Mouse (Mus musculus) limb, embryonic 13.5 days (tissue): ENCODE measurements around the gene Abcd3. TPM values are rescaled to one million over a fixed set of nuclear protein-coding genes. Genes with fewer than 3 reads are reported as not detected.
A peak's percentile ranks its signal among the peaks of the same experiment; 100 is the strongest.
"Not testable (repeated sequence)": the region's sequence is repeated elsewhere in the genome, so short reads cannot be mapped to it uniquely, and the experiment has no call there.

Experiments
- ATAC-seq: fragments of 200-750 bp; cut with Nextera tagmentation; 2 replicates; pipeline ENCODE4 v1.8.0; 2017; ENCODE audit warnings: low read depth, moderate number of reproducible peaks, moderate TSS enrichment; ENCODE audit not compliant: low FRiP score
- H3K27ac ChIP-seq: fragments of 300-500 bp; sonication (generic); 2 replicates; pipeline ENCODE4 v1.5.1; 2015; ENCODE audit warnings: inconsistent platforms, mild to moderate bottlenecking, moderate library complexity
- H3K27me3 ChIP-seq: fragments of 300-500 bp; sonication (generic); 2 replicates; pipeline ENCODE4 v1.6.1; 2015; ENCODE audit warnings: mild to moderate bottlenecking, inconsistent platforms
- H3K36me3 ChIP-seq: fragments of 300-500 bp; sonication (generic); 2 replicates; pipeline ENCODE4 v1.6.1; 2015; ENCODE audit warnings: inconsistent platforms, mild to moderate bottlenecking, moderate library complexity
- H3K4me1 ChIP-seq: fragments of 300-500 bp; sonication (generic); 2 replicates; pipeline ENCODE4 v1.6.1; 2015; ENCODE audit warnings: inconsistent platforms
- H3K4me2 ChIP-seq: fragments of 300-500 bp; sonication (generic); replicated peaks from 2 replicates; pipeline ENCODE4 v1.6.1; 2015; ENCODE audit warnings: inconsistent platforms, mild to moderate bottlenecking, moderate library complexity
- H3K4me3 ChIP-seq: fragments of 300-500 bp; sonication (generic); 2 replicates; pipeline ENCODE4 v1.5.1; 2015; ENCODE audit warnings: moderate library complexity, mild to moderate bottlenecking, inconsistent platforms
- H3K9ac ChIP-seq: fragments of 300-500 bp; sonication (generic); 2 replicates; pipeline ENCODE4 v1.6.1; 2015; ENCODE audit warnings: mild to moderate bottlenecking, inconsistent platforms
- H3K9me3 ChIP-seq: fragments of 300-500 bp; sonication (generic); 2 replicates; pipeline ENCODE4 v1.6.1; 2016; ENCODE audit warnings: inconsistent platforms
- WGBS: fragments of 180-500 bp; shearing (Covaris S2); methylation state at CpG from one replicate; pipeline ENCODE4 v1.1.7; 2015; 5-methylcytosine and 5-hydroxymethylcytosine counted together
- polyA plus RNA-seq: library from polyadenylated mRNA; unstranded; fragments of >200 nt; fragmentation: Nextera tagmentation; extraction: Ambion mirVana; gene quantifications from 2 replicates; pipeline ENCODE4 v1.2.1, GENCODE M21; 2015

Gene Abcd3
- polyA plus RNA-seq, 1 experiment from 2014 or later, result 58.7 TPM

GRCm38 (mm10) chr3:121813834-121814233 is 1.3 kb downstream of the Abcd3 start:
- Histone ChIP-seq H3K9me3 (no peaks in the 10 kb centered on the region), H3K4me2 (peak overlapping the region; percentile 65), H3K27me3 (no peaks in the 10 kb centered on the region), H3K9ac (peak overlapping the region; percentile 92; the same call in 1 of the 2 replicates), H3K4me1 (peaks cover 28% of the 10 kb centered on the region), H3K36me3 (no peaks in the 10 kb centered on the region), H3K4me3 (peak overlapping the region; percentile 85), H3K27ac (no peak overlapping the region)
- 65% methylated on average over 5 of the region's 5 CpGs for WGBS
- no peak for ATAC-seq

GRCm38 (mm10) chr3:121808246-121808645 is 6.9 kb downstream of the Abcd3 start:
- H3K9me3 ChIP-seq, result no peaks in the 10 kb centered on the region
- H3K27ac ChIP-seq, result no peak overlapping the region
- no peak overlapping the region for H3K4me2 ChIP-seq
- ATAC-seq, result no peak
- H3K36me3 ChIP-seq, result peaks cover 7% of the 10 kb centered on the region
- H3K9ac ChIP-seq, result no peak overlapping the region
- WGBS, result 81% methylated on average over 3 of the region's 3 CpGs
- no peak overlapping the region for H3K4me3 ChIP-seq
- peaks cover 10% of the 10 kb centered on the region for H3K4me1 ChIP-seq
- no peaks in the 10 kb centered on the region for H3K27me3 ChIP-seq

- no peaks in the 10 kb centered on the region for H3K27me3 ChIP-seq
- no peak overlapping the region for H3K4me2 ChIP-seq
- peaks cover 18% of the 10 kb centered on the region for H3K36me3 ChIP-seq
- H3K9ac ChIP-seq, result no peak overlapping the region
- no peak overlapping the region for H3K4me3 ChIP-seq
- no peaks in the 10 kb centered on the region for H3K9me3 ChIP-seq
- ATAC-seq, result no peak
- WGBS, result 71% methylated on average over 2 of the region's 2 CpGs
- H3K4me1 ChIP-seq, result no peaks in the 10 kb centered on the region
- H3K27ac ChIP-seq, result no peak overlapping the region
Measured at GRCm38 (mm10) chr3:121794214-121794613, 20.9 kb downstream of the Abcd3 start.

GRCm38 (mm10) chr3:121792246-121792645 is 22.9 kb downstream of the Abcd3 start:
- Histone ChIP-seq H3K27me3 (no peaks in the 10 kb centered on the region), H3K4me1 (no peaks in the 10 kb centered on the region), H3K9me3 (no peaks in the 10 kb centered on the region), H3K4me2 (no peak overlapping the region), H3K36me3 (peaks cover 21% of the 10 kb centered on the region), H3K4me3 (no peak overlapping the region), H3K27ac (no peak overlapping the region), H3K9ac (no peak overlapping the region)
- no peak for ATAC-seq
- 80% methylated on average over 4 of the region's 4 CpGs for WGBS

GRCm38 (mm10) chr3:121790442-121790841 is 24.7 kb downstream of the Abcd3 start:
- Histone ChIP-seq H3K36me3 (peaks cover 21% of the 10 kb centered on the region), H3K27me3 (no peaks in the 10 kb centered on the region), H3K9me3 (no peaks in the 10 kb centered on the region), H3K9ac (no peak overlapping the region), H3K4me2 (no peak overlapping the region), H3K4me3 (no peak overlapping the region), H3K27ac (no peak overlapping the region), H3K4me1 (no peaks in the 10 kb centered on the region)
- ATAC-seq, result no peak
- 48% methylated on average over 5 of the region's 5 CpGs for WGBS

- no peak overlapping the region for H3K9ac ChIP-seq
- H3K27ac ChIP-seq, result no peak overlapping the region
- H3K27me3 ChIP-seq, result no peaks in the 10 kb centered on the region
- no peak for ATAC-seq
- H3K9me3 ChIP-seq, result no peaks in the 10 kb centered on the region
- H3K4me3 ChIP-seq, result no peak overlapping the region
- H3K4me2 ChIP-seq, result no peak overlapping the region
- WGBS, result 73% methylated on average over 5 of the region's 5 CpGs
- peaks cover 21% of the 10 kb centered on the region for H3K36me3 ChIP-seq
- H3K4me1 ChIP-seq, result no peaks in the 10 kb centered on the region
Measured at GRCm38 (mm10) chr3:121789790-121790189, 25.3 kb downstream of the Abcd3 start.

GRCm38 (mm10) chr3:121783020-121783419 is 32.1 kb downstream of the Abcd3 start:
- WGBS, result 78% methylated on average over 6 of the region's 6 CpGs
- Histone ChIP-seq H3K4me3 (no peak overlapping the region), H3K9me3 (no peaks in the 10 kb centered on the region), H3K4me1 (peaks cover 9% of the 10 kb centered on the region), H3K27ac (no peak overlapping the region), H3K27me3 (no peaks in the 10 kb centered on the region), H3K4me2 (no peak overlapping the region), H3K9ac (no peak overlapping the region), H3K36me3 (peaks cover 12% of the 10 kb centered on the region)
- no peak for ATAC-seq

- Histone ChIP-seq H3K27ac (0 out of 2 replicates have a peak overlapping the region, but pooled peaks have one; percentile 16), H3K36me3 (peaks cover 19% of the 10 kb centered on the region), H3K9me3 (no peaks in the 10 kb centered on the region), H3K27me3 (no peaks in the 10 kb centered on the region), H3K4me2 (no peak overlapping the region), H3K4me1 (peaks cover 14% of the 10 kb centered on the region), H3K4me3 (no peak overlapping the region), H3K9ac (no peak overlapping the region)
- 22% methylated on average over 7 of the region's 7 CpGs for whole genome bisulfite sequencing
- peak; percentile 95 for ATAC-seq
Measured at GRCm38 (mm10) chr3:121777943-121778342, 37.2 kb downstream of the Abcd3 start.

GRCm38 (mm10) chr3:121773336-121773735 is 41.8 kb downstream of the Abcd3 start:
- not testable (repeated sequence) for H3K9ac ChIP-seq, H3K4me2 ChIP-seq, H3K4me3 ChIP-seq, H3K4me1 ChIP-seq, H3K27ac ChIP-seq, H3K27me3 ChIP-seq, H3K9me3 ChIP-seq, ATAC-seq
- peaks cover 53% of the 10 kb centered on the region for H3K36me3 ChIP-seq
- 89% methylated on average over 4 of the region's 4 CpGs for WGBS

- Histone ChIP-seq H3K4me3 (no peak overlapping the region), H3K27me3 (no peaks in the 10 kb centered on the region), H3K36me3 (peaks cover 80% of the 10 kb centered on the region), H3K4me2 (no peak overlapping the region), H3K27ac (no peak overlapping the region), H3K4me1 (no peaks in the 10 kb centered on the region), H3K9me3 (no peaks in the 10 kb centered on the region), H3K9ac (no peak overlapping the region)
- no peak for ATAC-seq
- 94% methylated on average over 3 of the region's 3 CpGs for WGBS
Measured at GRCm38 (mm10) chr3:121768770-121769169, 46.3 kb downstream of the Abcd3 start.

- peaks cover 75% of the 10 kb centered on the region for H3K36me3 ChIP-seq
Measured at GRCm38 (mm10) chr3:121766818-121767217, 48.3 kb downstream of the Abcd3 start.

GRCm38 (mm10) chr3:121766048-121766447 is 49.1 kb downstream of the Abcd3 start:
- Histone ChIP-seq H3K9ac (no peak overlapping the region), H3K36me3 (peaks cover 69% of the 10 kb centered on the region), H3K27ac (no peak overlapping the region), H3K27me3 (no peaks in the 10 kb centered on the region), H3K4me1 (no peaks in the 10 kb centered on the region), H3K4me3 (no peak overlapping the region), H3K4me2 (no peak overlapping the region), H3K9me3 (no peaks in the 10 kb centered on the region)
- ATAC-seq, result no peak

More at GRCm38 (mm10) chr3:121766818-121767217, 48.3 kb downstream of the Abcd3 start:
- Histone ChIP-seq H3K4me3 (no peak overlapping the region), H3K27me3 (no peaks in the 10 kb centered on the region), H3K27ac (no peak overlapping the region), H3K4me2 (no peak overlapping the region), H3K9me3 (no peaks in the 10 kb centered on the region), H3K4me1 (no peaks in the 10 kb centered on the region), H3K9ac (no peak overlapping the region)
- ATAC-seq, result no peak
- WGBS, result 92% methylated on average over 5 of the region's 5 CpGs

- H3K27ac ChIP-seq, result no peak overlapping the region
- ATAC-seq, result no peak
- no peak overlapping the region for H3K4me3 ChIP-seq
- no peak overlapping the region for H3K9ac ChIP-seq
- no peaks in the 10 kb centered on the region for H3K4me1 ChIP-seq
- H3K36me3 ChIP-seq, result peaks cover 53% of the 10 kb centered on the region
- no peak overlapping the region for H3K4me2 ChIP-seq
- H3K27me3 ChIP-seq, result no peaks in the 10 kb centered on the region
- WGBS, result 57% methylated on average over 4 of the region's 4 CpGs
- no peaks in the 10 kb centered on the region for H3K9me3 ChIP-seq
Measured at GRCm38 (mm10) chr3:121762056-121762852, 52.8 kb downstream of the Abcd3 start.
